Mouse (Mus musculus) kidney, embryonic 15.5 days (tissue): Measurements from ENCODE around the gene A1bg. TPM values are rescaled to one million over a fixed set of nuclear protein-coding genes. Genes with fewer than 3 reads are reported as not detected.

Experiments used
- ATAC-seq: fragments of 200-750 bp; cut with Nextera tagmentation; replicated peaks from 2 replicates; pipeline ENCODE4 v1.8.0; 2017; ENCODE audit warnings: moderate TSS enrichment; ENCODE audit not compliant: low FRiP score
- H3K27ac ChIP-seq: fragments of 300-500 bp; sonication (generic); 2 replicates; pipeline ENCODE4 v1.5.1; 2015; ENCODE audit warnings: mild to moderate bottlenecking, inconsistent platforms
- H3K27me3 ChIP-seq: fragments of 300-500 bp; sonication (generic); 2 replicates; pipeline ENCODE4 v1.6.1; 2015; ENCODE audit warnings: inconsistent platforms
- H3K36me3 ChIP-seq: fragments of 300-500 bp; sonication (generic); 2 replicates; pipeline ENCODE4 v1.6.1; 2015; ENCODE audit warnings: inconsistent platforms
- H3K4me1 ChIP-seq: fragments of 300-500 bp; sonication (generic); 2 replicates; pipeline ENCODE4 v1.6.1; 2015; ENCODE audit warnings: inconsistent platforms
- H3K4me2 ChIP-seq: fragments of 300-500 bp; sonication (generic); 2 replicates; pipeline ENCODE4 v1.6.1; 2015; ENCODE audit warnings: moderate library complexity, mild to moderate bottlenecking, inconsistent platforms
- H3K4me3 ChIP-seq: fragments of 300-500 bp; sonication (generic); replicated peaks from 2 replicates; pipeline ENCODE4 v1.5.1; 2015; ENCODE audit warnings: mild to moderate bottlenecking, inconsistent platforms
- H3K9ac ChIP-seq: fragments of 300-500 bp; sonication (generic); 2 replicates; pipeline ENCODE4 v1.6.1; 2015; ENCODE audit warnings: mild to moderate bottlenecking, inconsistent platforms
- H3K9me3 ChIP-seq: fragments of 300-500 bp; sonication (generic); replicated peaks from 2 replicates; pipeline ENCODE4 v1.6.1; 2016; ENCODE audit warnings: inconsistent platforms
- WGBS: fragments of 180-500 bp; shearing (Covaris S2); methylation state at CpG from one replicate; pipeline ENCODE4 v1.1.7; 2015; ENCODE audit warnings: mixed read lengths; 5-methylcytosine and 5-hydroxymethylcytosine counted together
- polyA plus RNA-seq: library from polyadenylated mRNA; unstranded; fragments of >200 nt; fragmentation: Nextera tagmentation; extraction: Ambion mirVana; gene quantifications from 2 replicates; pipeline ENCODE4 v1.2.1, GENCODE M21; 2015

Gene A1bg
- not detected in 2 replicates for polyA plus RNA-seq

DNA sequence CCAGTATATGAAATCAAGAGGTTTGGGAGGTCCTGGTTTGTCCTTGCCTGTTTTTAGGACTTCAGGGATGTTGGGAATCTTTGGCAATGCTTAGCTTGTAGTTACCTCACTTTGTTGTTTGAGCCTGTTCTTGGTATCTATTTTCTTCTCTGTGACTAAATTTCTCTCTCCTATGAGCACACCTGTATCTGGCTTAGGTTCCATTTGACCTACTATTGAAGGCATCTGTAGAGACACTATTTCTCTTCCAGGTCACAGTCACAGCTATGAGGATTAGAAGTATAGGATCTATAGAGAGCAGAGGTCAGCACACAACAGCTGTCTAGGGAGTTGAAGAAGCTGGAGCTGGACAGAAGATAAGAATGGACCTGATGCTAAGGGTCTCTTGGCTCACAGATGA is at the start of gene A1bg:
TSS of gene A1bg (minus strand) at position 101 of the 400 bp plus-strand sequence.
- Histone ChIP-seq H3K4me3 (no peak within 1 kb of the TSS), H3K9me3 (no peaks in the 10 kb centered on the region), H3K27me3 (no peaks in the 10 kb centered on the region), H3K27ac (no peak within 1 kb of the TSS), H3K4me2 (no peak within 1 kb of the TSS), H3K9ac (no peak within 1 kb of the TSS), H3K4me1 (no peaks in the 10 kb centered on the region), H3K36me3 (no peaks in the 10 kb centered on the region)
- no peak for ATAC-seq

DNA sequence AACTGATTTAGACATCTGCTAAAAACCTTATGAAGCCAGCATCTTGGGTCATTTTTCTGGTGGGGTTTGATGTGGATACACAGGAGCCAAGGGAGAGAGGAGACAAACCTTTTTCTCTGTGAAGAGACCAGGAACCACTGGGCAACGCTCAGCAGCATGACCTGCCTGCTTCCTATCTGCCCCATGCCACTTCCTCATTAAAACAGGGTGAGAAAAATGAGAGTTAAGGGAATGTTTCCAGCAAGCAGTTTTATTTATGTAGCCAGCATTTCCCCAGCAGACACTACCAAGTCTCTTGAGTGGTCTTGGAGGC is 45.7 kb upstream of the A1bg start:
- Histone ChIP-seq H3K4me2 (no peak overlapping the region), H3K36me3 (no peaks in the 10 kb centered on the region), H3K27ac (no peak overlapping the region), H3K9ac (no peak overlapping the region), H3K4me1 (peaks cover 4% of the 10 kb centered on the region), H3K4me3 (no peak overlapping the region), H3K27me3 (no peaks in the 10 kb centered on the region), H3K9me3 (no peaks in the 10 kb centered on the region)
- ATAC-seq: no peak
- WGBS: 39% methylated on average over 1 of the region's 1 CpGs

- Histone ChIP-seq H3K4me3 (no peak overlapping the region), H3K4me2 (no peak overlapping the region), H3K27ac (no peak overlapping the region), H3K36me3 (no peaks in the 10 kb centered on the region), H3K9me3 (no peaks in the 10 kb centered on the region), H3K4me1 (peaks cover 4% of the 10 kb centered on the region), H3K27me3 (no peaks in the 10 kb centered on the region), H3K9ac (no peak overlapping the region)
- ATAC-seq: peak; percentile 85
- 24% methylated on average over 9 of the region's 9 CpGs for WGBS
Observed at GRCm38 (mm10) chr15:60967841-60968548, 45.2 kb upstream of the A1bg start.

GRCm38 (mm10) chr15:60925686-60926085 is 2.9 kb upstream of the A1bg start:
- Histone ChIP-seq H3K27ac (no peak overlapping the region), H3K27me3 (no peaks in the 10 kb centered on the region), H3K4me3 (no peak overlapping the region), H3K4me1 (no peaks in the 10 kb centered on the region), H3K36me3 (no peaks in the 10 kb centered on the region), H3K9me3 (no peaks in the 10 kb centered on the region), H3K4me2 (no peak overlapping the region), H3K9ac (no peak overlapping the region)
- no peak for ATAC-seq
- 65% methylated on average over 4 of the region's 4 CpGs for WGBS

DNA sequence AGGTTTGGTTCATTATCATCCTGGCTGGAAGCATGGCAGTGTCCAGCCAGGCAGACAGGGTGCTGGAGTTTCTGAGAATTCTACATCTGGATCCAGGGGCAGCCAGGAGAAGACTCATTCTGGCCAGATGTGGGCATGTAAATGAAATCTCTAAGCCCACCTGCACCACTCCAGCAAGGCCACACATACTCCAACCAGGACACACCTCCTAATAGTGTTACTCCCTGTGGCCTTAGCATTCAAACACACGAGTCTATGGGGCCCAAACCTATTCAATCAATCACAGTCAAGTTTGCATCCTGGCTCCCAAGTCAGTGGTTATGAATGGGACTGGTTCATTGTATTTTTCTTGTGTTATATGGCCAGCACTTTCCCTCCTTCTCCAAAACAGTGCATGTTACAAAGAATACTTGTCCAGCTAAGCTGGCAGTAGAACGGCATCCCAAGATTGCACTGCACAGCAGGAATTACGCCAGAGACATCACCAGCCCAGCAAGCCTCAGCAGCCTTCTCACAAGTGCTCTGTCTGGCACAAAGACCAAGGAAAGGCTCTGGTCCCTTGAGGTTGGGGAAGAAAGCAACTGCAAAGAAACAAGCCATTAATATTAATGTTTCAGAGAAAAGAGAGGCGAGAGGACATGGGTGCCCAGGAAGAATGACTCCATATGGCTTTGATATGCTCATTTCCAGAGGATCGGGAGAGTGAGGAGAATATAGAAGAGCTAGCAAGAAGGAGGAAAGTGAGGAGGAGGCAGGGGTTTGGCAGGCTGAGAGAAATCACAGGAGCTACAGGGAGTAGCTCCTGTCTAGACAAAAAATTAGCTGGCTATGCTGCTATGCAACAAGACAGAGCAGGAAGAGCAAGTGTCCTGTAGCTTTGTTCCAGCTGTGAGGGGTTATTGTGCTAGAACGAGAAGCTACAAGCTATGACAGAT is 18.8 kb downstream of the A1bg start:
- H3K9ac ChIP-seq: no peak overlapping the region
- 69% methylated on average over 6 of the region's 6 CpGs for WGBS
- H3K36me3 ChIP-seq: no peaks in the 10 kb centered on the region
- H3K4me3 ChIP-seq: no peak overlapping the region
- no peaks in the 10 kb centered on the region for H3K4me1 ChIP-seq
- no peak overlapping the region for H3K27ac ChIP-seq
- H3K9me3 ChIP-seq: no peaks in the 10 kb centered on the region
- H3K27me3 ChIP-seq: no peaks in the 10 kb centered on the region
- ATAC-seq: no peak
- no peak overlapping the region for H3K4me2 ChIP-seq

DNA sequence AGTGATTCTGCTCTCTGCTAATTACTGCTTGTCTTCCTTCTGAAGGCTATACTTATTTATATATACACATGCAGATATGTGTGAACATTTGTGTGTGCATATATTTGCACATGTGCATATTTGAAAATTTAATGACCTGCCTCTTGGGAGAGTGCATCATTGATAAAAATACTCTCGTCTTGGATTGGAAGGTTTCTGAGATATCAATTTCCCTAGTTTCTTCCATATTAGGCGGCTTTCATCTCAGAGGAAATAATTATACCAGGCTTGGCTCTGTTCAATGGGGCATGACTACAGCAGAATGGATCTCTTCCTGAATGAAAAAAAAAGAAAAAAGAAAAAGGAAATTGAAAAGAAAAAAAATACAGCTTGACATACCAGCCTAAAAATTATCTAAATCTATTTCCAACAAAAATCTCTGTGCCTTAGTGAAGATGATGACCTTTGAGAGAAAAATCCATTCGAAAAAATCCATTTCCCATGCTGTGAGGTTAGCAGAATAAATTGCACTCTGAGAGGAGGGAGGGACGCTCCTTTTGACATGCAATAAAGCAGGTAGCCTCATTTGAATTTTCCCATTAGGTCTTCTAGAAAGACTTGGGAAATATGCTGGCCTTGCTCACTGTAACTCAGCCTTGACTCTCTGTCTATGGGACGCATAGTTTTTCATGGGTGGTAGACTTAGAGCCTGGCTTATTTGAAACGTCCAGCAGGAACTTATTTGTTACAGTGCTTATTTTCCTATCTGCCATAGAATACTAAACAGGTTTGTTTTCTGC is 24.4 kb downstream of the A1bg start:
- Histone ChIP-seq H3K36me3 (no peaks in the 10 kb centered on the region), H3K4me1 (no peaks in the 10 kb centered on the region), H3K4me3 (no peak overlapping the region), H3K27ac (no peak overlapping the region), H3K4me2 (no peak overlapping the region), H3K9me3 (no peaks in the 10 kb centered on the region), H3K27me3 (no peaks in the 10 kb centered on the region), H3K9ac (no peak overlapping the region)
- 40% methylated on average over 6 of the region's 6 CpGs for WGBS
- no peak for ATAC-seq

DNA sequence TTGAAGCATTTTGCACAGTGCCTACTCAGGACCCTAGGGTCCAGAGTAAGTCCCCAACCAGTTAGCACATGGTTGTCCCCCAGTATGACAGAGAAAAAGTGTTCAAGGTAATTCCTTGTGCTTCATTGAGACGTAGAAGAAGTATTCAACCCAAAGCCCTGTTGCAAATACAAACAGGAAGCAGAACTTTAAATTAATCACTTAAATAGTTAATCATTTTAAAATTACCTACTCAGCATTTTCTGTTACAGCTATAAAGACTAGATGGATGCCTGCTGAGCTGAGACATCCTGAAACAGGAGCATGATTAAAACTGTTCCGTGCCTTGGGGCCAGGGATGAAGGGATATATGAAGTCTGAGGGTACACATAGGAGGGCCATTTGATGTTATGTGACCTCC is 26.8 kb downstream of the A1bg start:
- Histone ChIP-seq H3K27ac (no peak overlapping the region), H3K4me2 (no peak overlapping the region), H3K27me3 (no peaks in the 10 kb centered on the region), H3K36me3 (no peaks in the 10 kb centered on the region), H3K9ac (no peak overlapping the region), H3K4me3 (no peak overlapping the region), H3K9me3 (no peaks in the 10 kb centered on the region), H3K4me1 (no peaks in the 10 kb centered on the region)
- ATAC-seq: no peak
- WGBS: 74% methylated on average over 2 of the region's 2 CpGs

DNA sequence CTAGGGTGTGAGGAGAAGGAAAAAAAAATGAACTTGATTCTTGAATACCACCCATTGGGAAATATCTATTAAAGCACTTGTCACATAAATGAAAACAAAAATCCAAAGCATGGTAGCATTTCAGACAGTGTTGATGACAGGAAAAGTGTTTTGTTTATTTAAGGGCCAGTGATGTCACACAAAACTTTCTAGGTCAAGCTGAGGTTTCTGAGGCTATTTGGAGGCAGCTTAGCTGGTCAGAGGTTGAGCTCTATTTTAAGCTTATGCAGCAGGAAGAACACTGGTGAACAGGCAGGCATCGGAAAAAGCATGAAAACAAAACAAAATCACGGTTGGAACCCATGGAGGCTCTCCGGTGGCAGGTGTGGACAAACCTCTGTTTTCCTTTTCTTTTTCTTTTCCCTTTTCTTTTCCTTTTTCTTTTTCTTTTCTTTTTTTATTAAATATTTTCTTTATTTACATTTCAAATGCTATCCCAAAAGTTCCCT is 29.8 kb downstream of the A1bg start:
- WGBS: 65% methylated on average over 3 of the region's 3 CpGs
- Histone ChIP-seq H3K4me2 (no peak overlapping the region), H3K9ac (no peak overlapping the region), H3K27ac (no peak overlapping the region), H3K27me3 (no peaks in the 10 kb centered on the region), H3K36me3 (no peaks in the 10 kb centered on the region), H3K9me3 (no peaks in the 10 kb centered on the region), H3K4me3 (no peak overlapping the region), H3K4me1 (no peaks in the 10 kb centered on the region)
- ATAC-seq: no peak

GRCm38 (mm10) chr15:60888724-60889123 is 34.1 kb downstream of the A1bg start:
- H3K9ac ChIP-seq: no peak overlapping the region
- no peak overlapping the region for H3K4me3 ChIP-seq
- no peak overlapping the region for H3K4me2 ChIP-seq
- no peaks in the 10 kb centered on the region for H3K4me1 ChIP-seq
- no peaks in the 10 kb centered on the region for H3K36me3 ChIP-seq
- no peaks in the 10 kb centered on the region for H3K9me3 ChIP-seq
- no peak for ATAC-seq
- WGBS: 89% methylated on average over 2 of the region's 2 CpGs
- H3K27me3 ChIP-seq: no peaks in the 10 kb centered on the region
- H3K27ac ChIP-seq: no peak overlapping the region

DNA sequence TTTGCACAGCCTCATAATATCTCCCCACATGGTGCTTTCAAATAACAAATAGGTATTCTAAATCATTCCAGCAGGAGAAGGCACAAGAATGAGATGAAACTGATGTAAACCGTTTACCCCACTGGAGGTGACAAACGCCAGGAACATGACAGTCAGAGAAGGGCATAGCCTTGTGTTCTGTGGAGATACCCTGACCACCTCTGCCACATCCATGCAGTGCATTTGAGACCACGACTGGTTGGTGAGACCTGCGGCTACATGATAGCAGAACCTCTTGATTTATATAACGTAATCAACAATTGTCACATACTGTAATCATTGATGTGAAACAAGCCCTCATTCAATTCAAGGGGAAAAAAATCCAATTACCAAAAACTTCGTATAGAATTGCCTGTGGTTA is 47.1 kb downstream of the A1bg start:
- no peak for ATAC-seq
- Histone ChIP-seq H3K9me3 (no peaks in the 10 kb centered on the region), H3K4me3 (no peak overlapping the region), H3K4me1 (no peaks in the 10 kb centered on the region), H3K9ac (no peak overlapping the region), H3K36me3 (no peaks in the 10 kb centered on the region), H3K27ac (no peak overlapping the region), H3K27me3 (no peaks in the 10 kb centered on the region), H3K4me2 (no peak overlapping the region)
- 81% methylated on average over 6 of the region's 6 CpGs for WGBS

GRCm38 (mm10) chr15:60862417-60862816 is 60.4 kb downstream of the A1bg start:
- no peak overlapping the region for H3K4me3 ChIP-seq
- no peaks in the 10 kb centered on the region for H3K27me3 ChIP-seq
- no peak overlapping the region for H3K27ac ChIP-seq
- H3K4me1 ChIP-seq: no peaks in the 10 kb centered on the region
- no peaks in the 10 kb centered on the region for H3K9me3 ChIP-seq
- ATAC-seq: no peak
- H3K4me2 ChIP-seq: no peak overlapping the region
- no peak overlapping the region for H3K9ac ChIP-seq
- 81% methylated on average over 3 of the region's 3 CpGs for WGBS
- H3K36me3 ChIP-seq: no peaks in the 10 kb centered on the region

DNA sequence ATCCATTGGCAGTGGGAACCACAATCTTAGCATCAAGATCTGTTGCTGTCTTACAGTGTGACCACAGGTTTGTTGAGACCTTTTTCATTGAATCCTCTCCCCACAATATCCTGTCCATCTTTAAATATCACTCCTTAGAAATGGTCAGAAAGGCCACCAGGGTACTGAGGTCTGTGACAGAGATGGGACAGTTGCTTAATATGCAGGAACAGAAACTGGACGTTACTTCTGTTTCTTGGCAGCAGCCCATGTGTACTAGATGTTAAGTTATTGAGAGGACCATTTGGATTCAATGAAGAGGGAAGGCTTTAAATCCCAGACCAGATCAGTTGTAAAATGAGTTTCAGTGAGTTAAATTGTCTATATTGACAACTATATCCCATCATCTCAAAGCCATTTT is 67.7 kb downstream of the A1bg start:
- Histone ChIP-seq H3K9me3 (peaks cover 5% of the 10 kb centered on the region; the same call in 1 of the 2 replicates), H3K27me3 (no peaks in the 10 kb centered on the region), H3K4me2 (no peak overlapping the region), H3K4me1 (peaks cover 15% of the 10 kb centered on the region), H3K9ac (no peak overlapping the region), H3K36me3 (no peaks in the 10 kb centered on the region), H3K4me3 (no peak overlapping the region), H3K27ac (no peak overlapping the region)
- no peak for ATAC-seq
- WGBS: 70% methylated on average over 1 of the region's 1 CpGs
